Mouse (Mus musculus) colon, adult 2 months (tissue): ENCODE data around the gene Gm9495. TPM values are rescaled to one million over a fixed set of nuclear protein-coding genes. Genes with fewer than 3 reads are reported as not detected.

Source experiments
- polyA plus RNA-seq: library from polyadenylated mRNA; depleted of rRNA; stranded (reverse); fragments of >200 nt; gene quantifications from 2 replicates; pipeline ENCODE4 v1.2.3, GENCODE M21; 2012; rRNA removed

Gm9495 gene
- polyA plus RNA-seq = not detected in 2 replicates

GRCm38 (mm10) chr8:69453465-69453864 lies at the start of gene Gm9495:
Gene Gm9495, minus strand, starts transcription at chr8:69453565.

Other genes starting within 250 kb of the Gm9495 start
- 1.0 and 2.0 TPM in 2 replicates for gene Zfp930, start 244.5 kb downstream of the Gm9495 start, polyA plus RNA-seq
- 0.08 and 0.24 TPM in 2 replicates for gene D130040H23Rik, start 182.5 kb downstream of the Gm9495 start, polyA plus RNA-seq
- gene Gm7697, start 69.4 kb upstream of the Gm9495 start, polyA plus RNA-seq = not detected in 2 replicates
- 2.2 and 3.1 TPM in 2 replicates for gene Zfp868, start 172.0 kb upstream of the Gm9495 start, polyA plus RNA-seq
- gene Zfp964, start 200.9 kb upstream of the Gm9495 start, polyA plus RNA-seq = 0.31 and 0.55 TPM in 2 replicates